Mouse (Mus musculus) hindbrain, embryonic 13.5 days (tissue): Measurements from ENCODE around the gene Cxcl2. TPM values are rescaled to one million over a fixed set of nuclear protein-coding genes. Genes with fewer than 3 reads are reported as not detected.

Source experiments
- ATAC-seq: fragments of 200-750 bp; cut with Nextera tagmentation; 2 replicates; pipeline ENCODE4 v1.8.0; 2017; ENCODE audit warnings: moderate TSS enrichment; ENCODE audit not compliant: low FRiP score
- H3K27ac ChIP-seq: fragments of 300-500 bp; sonication (generic); 2 replicates; pipeline ENCODE4 v1.5.1; 2015; ENCODE audit warnings: inconsistent platforms, mild to moderate bottlenecking, moderate library complexity
- H3K27me3 ChIP-seq: fragments of 300-500 bp; sonication (generic); 2 replicates; pipeline ENCODE4 v1.6.1; 2015; ENCODE audit warnings: mild to moderate bottlenecking, inconsistent platforms
- H3K36me3 ChIP-seq: fragments of 300-500 bp; sonication (generic); 2 replicates; pipeline ENCODE4 v1.6.1; 2015; ENCODE audit warnings: mild to moderate bottlenecking, inconsistent platforms
- H3K4me1 ChIP-seq: fragments of 300-500 bp; sonication (generic); replicated peaks from 2 replicates; pipeline ENCODE4 v1.6.1; 2015; ENCODE audit warnings: inconsistent platforms
- H3K4me2 ChIP-seq: fragments of 300-500 bp; sonication (generic); 2 replicates; pipeline ENCODE4 v1.6.1; 2015; ENCODE audit warnings: inconsistent platforms, mild to moderate bottlenecking, moderate library complexity
- H3K4me3 ChIP-seq: fragments of 300-500 bp; sonication (generic); 2 replicates; pipeline ENCODE4 v1.5.1; 2015; ENCODE audit warnings: mild to moderate bottlenecking, inconsistent platforms
- H3K9ac ChIP-seq: fragments of 300-500 bp; sonication (generic); 2 replicates; pipeline ENCODE4 v1.6.1; 2015; ENCODE audit warnings: mild to moderate bottlenecking, inconsistent platforms
- H3K9me3 ChIP-seq: fragments of 300-500 bp; sonication (generic); 2 replicates; pipeline ENCODE4 v1.6.1; 2016; ENCODE audit warnings: inconsistent platforms
- WGBS: fragments of 180-500 bp; shearing (Covaris S2); methylation state at CpG from one replicate; pipeline ENCODE4 v1.1.7; 2015; 5-methylcytosine and 5-hydroxymethylcytosine counted together
- polyA plus RNA-seq: library from polyadenylated mRNA; unstranded; fragments of >200 nt; fragmentation: Nextera tagmentation; extraction: Ambion mirVana; gene quantifications from 2 replicates; pipeline ENCODE4 v1.2.1, GENCODE M21; 2015

Gene Cxcl2
- polyA plus RNA-seq, result not detected in 2 replicates

DNA sequence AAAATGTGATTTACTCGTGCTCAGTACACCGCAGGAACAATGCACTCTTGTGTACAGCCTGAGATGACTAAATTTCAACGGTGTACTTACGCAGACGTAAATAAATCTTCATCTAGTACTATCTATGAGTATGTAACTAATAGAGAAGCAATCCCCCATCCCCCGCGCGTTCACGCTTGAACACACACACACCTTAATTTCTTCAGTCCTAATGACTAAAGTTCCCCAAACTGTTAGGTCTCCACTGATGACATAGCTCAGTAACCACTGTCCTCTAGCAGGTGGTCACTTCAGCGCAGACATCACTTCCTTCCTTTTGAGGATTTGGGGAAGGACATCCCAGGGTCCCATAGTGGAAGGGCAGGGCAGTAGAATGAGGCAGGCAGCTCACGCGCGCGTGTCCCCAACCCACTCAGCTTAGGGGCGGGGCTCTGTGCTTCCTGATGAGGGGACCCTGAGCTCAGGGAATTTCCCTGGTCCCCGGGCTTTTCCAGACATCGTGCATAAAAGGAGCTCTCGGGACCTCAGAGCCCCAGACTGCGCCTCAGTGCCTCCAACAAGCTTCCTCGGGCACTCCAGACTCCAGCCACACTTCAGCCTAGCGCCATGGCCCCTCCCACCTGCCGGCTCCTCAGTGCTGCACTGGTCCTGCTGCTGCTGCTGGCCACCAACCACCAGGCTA, at the start of gene Cxcl2:
Gene Cxcl2, plus strand, starts transcription at position 533 of the 682 bp plus-strand sequence.
- 12% methylated on average over 22 of the region's 22 CpGs for WGBS
- Histone ChIP-seq H3K4me1 (peaks cover 15% of the 10 kb centered on the region), H3K27me3 (peaks cover 22% of the 10 kb centered on the region), H3K36me3 (no peaks in the 10 kb centered on the region), H3K9ac (peak within 1 kb of the TSS; percentile 60; the same call in 1 of the 2 replicates), H3K4me3 (peak within 1 kb of the TSS; percentile 34), H3K9me3 (no peaks in the 10 kb centered on the region), H3K4me2 (peak within 1 kb of the TSS; percentile 63), H3K27ac (no peak within 1 kb of the TSS)
- ATAC-seq, result peak; percentile 71

DNA sequence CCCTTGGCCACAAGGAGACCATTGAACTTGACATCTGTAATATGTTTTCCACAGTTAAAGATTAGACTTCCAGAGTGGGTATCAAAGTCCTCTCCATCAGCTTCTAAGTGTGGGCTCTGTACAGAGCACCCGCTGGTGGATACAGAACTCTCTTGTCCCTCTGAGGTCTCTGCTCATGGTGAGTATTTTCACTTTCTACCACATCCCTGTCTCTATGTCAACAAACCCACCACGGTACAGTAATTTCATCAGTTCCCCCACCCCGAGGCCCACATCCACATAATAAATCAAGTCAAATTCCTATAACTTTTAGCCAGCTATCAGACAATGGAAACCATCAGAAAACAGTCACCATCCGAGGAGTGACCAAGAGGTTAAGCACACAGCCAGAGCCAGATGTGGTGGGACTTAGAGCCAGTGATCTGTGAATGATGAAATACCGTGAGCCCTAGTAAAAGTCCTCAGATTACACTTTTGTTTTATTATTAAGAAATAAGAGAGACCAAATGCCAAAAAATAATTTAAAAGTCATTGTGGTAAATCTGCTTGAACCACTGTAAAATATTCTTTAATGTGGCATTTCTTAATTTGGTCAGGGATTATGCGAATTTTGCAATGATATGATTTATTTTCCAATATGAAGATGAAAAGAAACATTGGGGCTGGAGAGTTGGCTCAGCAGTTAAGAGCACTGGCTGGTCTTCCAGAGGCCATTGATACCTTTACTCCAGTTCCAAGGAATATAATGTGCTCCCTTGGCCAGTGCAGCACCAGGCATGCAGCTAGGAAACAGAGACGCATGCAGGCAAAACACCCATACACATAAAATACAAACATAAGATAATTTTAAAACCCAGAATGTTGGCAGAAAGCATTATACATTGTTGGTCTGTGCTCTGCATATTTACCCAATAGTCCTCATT, 48.1 kb upstream of the Cxcl2 start:
- H3K4me3 ChIP-seq, result no peak overlapping the region
- no peaks in the 10 kb centered on the region for H3K4me1 ChIP-seq
- no peak overlapping the region for H3K9ac ChIP-seq
- H3K36me3 ChIP-seq, result no peaks in the 10 kb centered on the region
- no peak for ATAC-seq
- WGBS, result 82% methylated on average over 7 of the region's 7 CpGs
- no peak overlapping the region for H3K27ac ChIP-seq
- H3K9me3 ChIP-seq, result no peaks in the 10 kb centered on the region
- H3K27me3 ChIP-seq, result no peaks in the 10 kb centered on the region
- no peak overlapping the region for H3K4me2 ChIP-seq

DNA sequence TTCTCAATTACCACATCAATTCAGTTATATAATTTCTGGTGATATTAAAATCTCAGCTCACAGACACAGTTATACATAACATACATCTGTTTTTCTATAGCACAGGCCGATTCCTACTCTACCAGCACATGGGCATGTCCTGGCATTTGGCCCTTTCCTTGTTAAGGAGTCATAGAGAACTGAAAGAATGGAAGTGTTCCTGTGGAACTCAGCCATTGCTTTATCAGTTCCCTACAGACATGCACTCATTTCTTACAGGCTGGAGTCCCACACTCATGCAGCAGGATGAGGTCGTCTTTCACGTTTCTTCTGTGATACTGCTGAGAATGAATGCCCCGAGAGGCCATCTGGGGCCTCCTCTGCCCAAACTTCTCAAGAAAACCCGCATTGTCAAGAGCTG, 46.2 kb upstream of the Cxcl2 start:
- 80% methylated on average over 5 of the region's 5 CpGs for WGBS
- H3K27ac ChIP-seq, result no peak overlapping the region
- no peak overlapping the region for H3K4me3 ChIP-seq
- H3K9me3 ChIP-seq, result no peaks in the 10 kb centered on the region
- no peaks in the 10 kb centered on the region for H3K36me3 ChIP-seq
- no peak overlapping the region for H3K9ac ChIP-seq
- no peak for ATAC-seq
- no peaks in the 10 kb centered on the region for H3K27me3 ChIP-seq
- no peak overlapping the region for H3K4me2 ChIP-seq
- no peaks in the 10 kb centered on the region for H3K4me1 ChIP-seq

DNA sequence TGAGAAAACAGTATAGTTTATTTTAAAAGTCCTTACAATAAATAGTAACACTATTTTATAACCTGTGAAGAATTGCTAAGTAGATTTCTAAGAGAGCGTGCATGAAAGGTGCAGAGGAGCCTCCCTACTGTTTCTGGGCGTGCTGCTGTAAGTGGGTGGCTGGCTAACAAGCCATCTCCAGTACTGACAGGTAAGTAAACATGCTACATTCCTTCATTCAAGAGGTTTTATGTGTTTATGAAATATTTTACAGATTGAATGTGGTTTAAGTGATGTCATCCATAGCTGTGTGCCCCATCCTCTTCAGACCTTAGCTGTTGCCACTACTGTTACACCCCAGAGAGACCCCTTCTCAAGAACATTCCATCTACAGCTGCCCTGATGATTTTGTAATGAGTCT, 45.2 kb upstream of the Cxcl2 start:
- WGBS, result 91% methylated on average over 2 of the region's 2 CpGs

DNA sequence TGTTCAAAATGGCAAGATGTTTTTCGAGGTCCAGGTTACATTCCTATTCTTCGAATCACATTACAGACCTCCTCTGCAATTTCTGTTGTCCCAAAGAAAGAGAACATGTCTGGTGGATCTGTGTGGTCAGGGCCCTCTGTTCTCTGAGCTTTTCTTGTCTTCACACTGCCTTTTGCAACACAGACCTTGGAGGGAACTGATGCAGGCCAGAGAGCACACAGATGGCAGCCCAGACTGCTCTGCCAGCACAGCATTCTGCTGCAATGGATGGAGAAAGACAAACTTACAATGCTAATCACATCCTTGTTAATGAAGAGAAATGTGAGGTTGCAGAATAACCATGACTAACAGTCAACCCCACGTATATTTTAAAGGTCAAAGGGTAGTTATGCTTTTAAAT, 44.6 kb upstream of the Cxcl2 start:
- no peak overlapping the region for H3K4me2 ChIP-seq
- no peak overlapping the region for H3K27ac ChIP-seq
- no peak for ATAC-seq
- no peaks in the 10 kb centered on the region for H3K36me3 ChIP-seq
- no peaks in the 10 kb centered on the region for H3K9me3 ChIP-seq
- no peak overlapping the region for H3K9ac ChIP-seq
- no peak overlapping the region for H3K4me3 ChIP-seq
- no peaks in the 10 kb centered on the region for H3K27me3 ChIP-seq
- no peaks in the 10 kb centered on the region for H3K4me1 ChIP-seq
- WGBS, result 78% methylated on average over 3 of the region's 3 CpGs

More for the DNA sequence above, 45.2 kb upstream of the Cxcl2 start:
- ATAC-seq, result no peak
- no peaks in the 10 kb centered on the region for H3K4me1 ChIP-seq
- H3K36me3 ChIP-seq, result no peaks in the 10 kb centered on the region
- H3K27ac ChIP-seq, result no peak overlapping the region
- H3K9me3 ChIP-seq, result no peaks in the 10 kb centered on the region
- H3K27me3 ChIP-seq, result no peaks in the 10 kb centered on the region
- no peak overlapping the region for H3K9ac ChIP-seq
- no peak overlapping the region for H3K4me2 ChIP-seq
- H3K4me3 ChIP-seq, result no peak overlapping the region

DNA sequence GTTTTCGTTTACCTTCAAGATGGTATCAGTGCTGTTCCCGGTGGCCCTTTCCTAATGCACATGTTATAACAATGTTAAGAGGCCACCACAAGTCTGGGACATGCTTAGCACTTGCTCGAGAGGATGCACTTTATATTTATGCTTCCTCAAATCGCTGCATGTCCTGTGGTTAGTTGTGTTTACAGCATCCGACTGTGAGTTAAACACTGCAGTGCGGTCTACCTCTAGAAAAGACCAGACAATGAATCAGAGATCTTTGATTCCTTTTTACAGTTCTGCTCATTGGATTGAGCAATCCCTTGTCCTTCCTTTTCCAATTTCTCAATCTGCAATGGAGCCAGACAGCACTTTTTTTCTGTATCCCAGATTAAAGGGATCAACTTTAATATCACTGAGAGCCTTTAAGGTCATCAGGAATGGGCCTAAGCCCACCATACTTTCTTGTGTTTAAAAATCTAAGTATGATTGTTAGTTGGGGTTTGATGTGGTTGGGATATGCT, 41.7 kb upstream of the Cxcl2 start:
- no peaks in the 10 kb centered on the region for H3K4me1 ChIP-seq
- H3K27me3 ChIP-seq, result no peaks in the 10 kb centered on the region
- no peaks in the 10 kb centered on the region for H3K9me3 ChIP-seq
- H3K4me3 ChIP-seq, result no peak overlapping the region
- 91% methylated on average over 6 of the region's 6 CpGs for WGBS
- no peak overlapping the region for H3K27ac ChIP-seq
- H3K9ac ChIP-seq, result no peak overlapping the region
- H3K4me2 ChIP-seq, result no peak overlapping the region
- no peak for ATAC-seq
- no peaks in the 10 kb centered on the region for H3K36me3 ChIP-seq

DNA sequence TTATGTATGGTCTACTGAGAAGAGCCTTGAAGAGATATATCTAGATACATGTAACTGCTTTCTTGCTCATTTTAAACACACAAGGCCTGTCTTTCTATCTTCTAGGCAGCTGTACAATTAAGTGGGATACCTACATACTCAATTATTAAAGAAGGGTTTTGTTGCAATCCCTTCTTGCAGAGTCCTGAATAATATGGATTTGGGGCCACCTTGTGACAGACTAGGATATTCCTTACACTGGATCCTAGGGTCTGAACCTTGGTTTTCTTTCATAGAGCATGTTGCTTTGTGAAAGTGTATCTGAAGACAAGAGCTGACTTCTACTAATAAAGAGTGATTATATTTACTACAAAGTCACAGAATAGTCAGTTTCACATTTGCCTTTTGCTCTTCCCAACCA, 36.9 kb upstream of the Cxcl2 start:
- Histone ChIP-seq H3K9ac (no peak overlapping the region), H3K27ac (no peak overlapping the region), H3K4me1 (no peaks in the 10 kb centered on the region), H3K4me2 (no peak overlapping the region), H3K27me3 (no peaks in the 10 kb centered on the region), H3K36me3 (no peaks in the 10 kb centered on the region), H3K9me3 (no peaks in the 10 kb centered on the region), H3K4me3 (no peak overlapping the region)
- no peak for ATAC-seq

DNA sequence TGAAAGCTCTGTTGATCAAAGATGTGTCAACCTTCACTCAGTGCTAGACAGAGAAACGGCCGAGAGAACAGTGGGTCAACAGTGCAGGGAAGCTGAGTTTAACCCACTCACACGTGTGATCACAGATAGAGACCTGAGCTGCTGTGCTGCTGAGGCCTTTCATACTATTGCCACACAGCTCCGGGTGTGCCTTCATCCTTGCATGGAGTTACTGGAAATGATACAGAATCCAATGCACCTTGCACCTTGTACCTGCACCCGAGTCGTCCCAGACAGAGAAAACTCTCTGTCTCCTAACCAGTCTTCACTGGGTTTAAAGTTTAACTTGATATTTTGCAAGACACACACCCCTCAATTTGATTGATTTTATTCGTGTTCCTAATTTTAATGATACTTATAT, 31.3 kb upstream of the Cxcl2 start:
- no peak for ATAC-seq

DNA sequence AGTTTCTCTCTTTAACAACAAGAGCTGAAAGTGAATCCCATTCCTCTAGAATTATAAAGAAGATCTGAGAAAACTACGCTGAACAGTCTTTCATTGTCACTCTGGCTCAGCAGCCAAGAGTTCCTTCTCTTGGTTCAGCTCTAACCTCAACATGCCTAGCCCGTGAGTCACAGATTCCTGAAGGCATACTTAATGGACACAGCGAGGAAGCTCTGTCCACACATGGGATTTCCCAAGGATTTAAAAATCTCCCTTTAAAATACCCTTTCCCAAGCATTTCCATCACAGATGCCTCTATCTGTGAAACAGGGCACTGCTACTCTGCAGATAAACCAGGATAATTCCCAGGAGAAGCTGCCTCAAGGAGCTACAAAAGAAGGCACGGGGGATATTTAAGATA, 27.6 kb upstream of the Cxcl2 start:
- Histone ChIP-seq H3K4me3 (no peak overlapping the region), H3K27me3 (no peaks in the 10 kb centered on the region), H3K9ac (no peak overlapping the region), H3K4me2 (no peak overlapping the region), H3K36me3 (no peaks in the 10 kb centered on the region), H3K4me1 (no peaks in the 10 kb centered on the region), H3K9me3 (no peaks in the 10 kb centered on the region), H3K27ac (no peak overlapping the region)
- ATAC-seq, result no peak
- WGBS, result 80% methylated on average over 4 of the region's 4 CpGs

More for the DNA sequence above, 31.3 kb upstream of the Cxcl2 start:
- H3K27ac ChIP-seq, result no peak overlapping the region
- WGBS, result 82% methylated on average over 7 of the region's 7 CpGs
- H3K4me1 ChIP-seq, result no peaks in the 10 kb centered on the region
- no peaks in the 10 kb centered on the region for H3K36me3 ChIP-seq
- no peak overlapping the region for H3K9ac ChIP-seq
- H3K9me3 ChIP-seq, result no peaks in the 10 kb centered on the region
- H3K4me3 ChIP-seq, result no peak overlapping the region
- no peak overlapping the region for H3K4me2 ChIP-seq
- H3K27me3 ChIP-seq, result no peaks in the 10 kb centered on the region

DNA sequence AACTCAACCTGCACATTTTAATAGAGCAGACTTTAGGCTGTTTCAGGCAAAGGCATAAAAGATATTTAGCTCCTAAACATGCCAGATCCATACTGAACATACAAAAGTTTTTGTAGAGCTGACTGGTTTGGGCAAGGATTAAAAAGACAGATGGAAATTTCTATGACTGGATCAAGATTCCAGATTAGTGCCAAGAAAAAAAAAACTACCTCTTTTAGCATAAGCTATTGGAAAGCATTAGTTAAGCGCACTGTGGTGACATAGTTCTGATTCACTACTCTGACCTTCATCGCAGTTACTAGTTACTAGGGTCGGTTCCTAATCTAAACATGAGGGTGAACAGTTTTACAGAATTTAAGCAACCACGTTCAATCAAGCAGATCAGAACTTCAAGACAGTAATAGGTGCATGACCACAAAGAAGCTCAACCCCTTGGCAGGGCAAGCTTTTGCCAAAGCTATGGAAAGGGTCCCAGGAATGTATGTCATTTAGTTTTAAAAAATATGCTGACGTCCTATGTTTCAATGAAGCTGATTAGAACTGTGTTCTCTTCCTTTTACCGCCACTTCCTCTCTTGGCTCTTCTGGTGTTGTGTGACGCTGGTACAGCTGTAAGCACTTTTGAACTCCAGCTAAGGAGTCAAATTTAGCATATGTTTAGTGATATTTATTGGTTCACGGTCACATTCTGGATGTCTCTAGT, 27.0 kb upstream of the Cxcl2 start:
- no peak overlapping the region for H3K4me3 ChIP-seq
- no peaks in the 10 kb centered on the region for H3K27me3 ChIP-seq
- H3K36me3 ChIP-seq, result no peaks in the 10 kb centered on the region
- H3K4me2 ChIP-seq, result no peak overlapping the region
- H3K27ac ChIP-seq, result no peak overlapping the region
- no peaks in the 10 kb centered on the region for H3K4me1 ChIP-seq
- ATAC-seq, result no peak
- H3K9ac ChIP-seq, result no peak overlapping the region
- 88% methylated on average over 8 of the region's 8 CpGs for WGBS
- H3K9me3 ChIP-seq, result 0 out of 2 replicates have a peak, but pooled peaks cover 1% of the 10 kb centered on the region

DNA sequence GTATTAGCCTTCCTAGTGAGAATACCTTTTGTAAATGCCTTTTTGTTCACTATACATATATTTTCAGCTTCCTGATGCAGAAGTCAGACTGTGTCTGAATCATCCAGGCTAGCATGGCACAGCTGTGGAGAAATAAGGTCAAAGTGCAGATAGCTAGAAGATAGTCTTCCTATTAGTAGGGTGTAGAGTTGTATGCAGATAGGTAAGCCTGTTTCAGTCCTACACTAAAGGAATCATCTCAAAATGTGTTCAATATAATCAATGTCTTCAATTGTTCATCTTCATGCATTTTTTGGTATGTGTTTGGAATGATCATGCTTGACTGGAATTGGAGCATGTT, 26.5 kb upstream of the Cxcl2 start:
- ATAC-seq, result no peak
- Histone ChIP-seq H3K9ac (no peak overlapping the region), H3K4me2 (no peak overlapping the region), H3K9me3 (0 out of 2 replicates have a peak, but pooled peaks cover 3% of the 10 kb centered on the region), H3K27ac (no peak overlapping the region), H3K4me3 (no peak overlapping the region), H3K4me1 (no peaks in the 10 kb centered on the region), H3K36me3 (no peaks in the 10 kb centered on the region), H3K27me3 (no peaks in the 10 kb centered on the region)

DNA sequence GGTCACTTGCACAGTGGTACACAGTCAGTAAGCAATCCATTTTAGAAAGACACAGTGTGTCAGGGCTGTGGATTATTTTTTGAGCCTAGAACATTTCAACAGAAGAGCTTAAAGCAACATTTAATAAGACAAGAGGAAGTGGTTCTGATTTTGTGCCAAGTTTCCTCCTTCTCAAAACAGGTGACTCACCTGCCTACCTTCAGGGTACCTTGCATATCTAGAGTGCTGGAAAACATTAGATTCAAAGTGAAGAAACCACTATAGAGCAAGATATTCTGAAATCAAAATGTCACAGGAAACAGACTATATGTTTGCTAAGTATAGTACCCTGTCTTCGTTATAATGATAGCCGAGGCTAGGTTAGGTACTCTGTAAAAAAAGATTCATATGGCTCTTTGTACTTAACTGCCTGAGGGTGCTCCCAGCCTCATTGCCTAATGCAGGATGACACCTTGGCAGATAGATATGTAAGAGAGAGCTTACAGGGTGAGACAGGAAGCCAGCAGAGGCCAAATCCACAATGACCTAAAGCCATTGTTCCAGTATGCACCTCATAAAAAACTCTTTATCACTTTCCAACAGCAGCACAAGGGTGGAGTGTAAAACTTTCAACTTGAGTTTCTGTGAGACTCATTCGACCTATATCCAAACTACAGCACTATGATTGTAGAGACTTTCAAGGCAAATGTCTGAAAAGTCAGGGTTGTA, 24.2 kb upstream of the Cxcl2 start:
- ATAC-seq, result no peak
- Histone ChIP-seq H3K36me3 (no peaks in the 10 kb centered on the region), H3K4me1 (no peaks in the 10 kb centered on the region), H3K27me3 (no peaks in the 10 kb centered on the region), H3K4me2 (no peak overlapping the region), H3K4me3 (no peak overlapping the region), H3K27ac (no peak overlapping the region), H3K9ac (no peak overlapping the region), H3K9me3 (0 out of 2 replicates have a peak, but pooled peaks cover 3% of the 10 kb centered on the region)
- 90% methylated on average over 3 of the region's 3 CpGs for WGBS
